ENCODE assay signal across 26 mouse cellular contexts in the genomic region with DNA sequence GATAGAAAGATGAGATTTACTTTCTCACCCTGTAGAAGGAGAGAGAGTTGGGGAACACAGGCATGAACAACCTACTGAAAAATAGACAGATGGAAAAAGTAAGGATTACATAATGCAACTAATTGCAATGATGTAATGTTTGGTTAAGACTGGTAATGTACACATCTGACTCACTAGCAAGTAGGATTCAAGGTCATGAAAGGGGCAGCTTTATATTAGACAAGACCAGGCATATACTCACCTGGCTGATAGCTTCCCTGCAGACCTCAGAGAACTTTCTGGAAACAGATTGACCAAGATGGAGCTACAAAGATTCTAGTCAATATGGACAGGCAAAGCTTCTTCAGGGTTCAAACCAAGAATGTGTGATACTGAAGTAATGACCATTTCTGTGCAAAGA.
"Had no signal": no experiment of that assay in that cellular context is flagged by ENCODE, and none has a peak within 500 bp of the region (broad histone marks: within the 10 kb centered on the region; RNA-seq: fewer than 3 reads in every experiment).

No protein-coding gene starts in this region.

- H3K27ac ChIP-seq: gastrocnemius, adult 2 months; heart, embryonic 10.5 days; hindbrain, embryonic 10.5 days; hindbrain, embryonic 12.5 days; hindbrain, embryonic 14.5 days; kidney, embryonic 15.5 days; kidney, postnatal 0 days; left cerebral cortex, adult 2 months; limb, embryonic 10.5 days; limb, embryonic 12.5 days had no signal

- H3K36me3 ChIP-seq: heart, embryonic 10.5 days; heart, embryonic 12.5 days; hindbrain, embryonic 10.5 days; hindbrain, embryonic 12.5 days; kidney, embryonic 15.5 days; limb, embryonic 10.5 days; limb, embryonic 12.5 days had no signal

- H3K4me3 ChIP-seq: gastrocnemius, adult 2 months; heart, embryonic 10.5 days; heart, embryonic 12.5 days; hindbrain, embryonic 10.5 days; hindbrain, embryonic 12.5 days; kidney, embryonic 15.5 days; left cerebral cortex, adult 2 months; limb, embryonic 10.5 days; limb, embryonic 12.5 days had no signal

- H3K4me2 ChIP-seq: heart, embryonic 12.5 days; hindbrain, embryonic 12.5 days; hindbrain, embryonic 14.5 days; kidney, embryonic 15.5 days; limb, embryonic 12.5 days; liver, embryonic 11.5 days had no signal

- H3K9me3 ChIP-seq: heart, embryonic 10.5 days; heart, embryonic 12.5 days; hindbrain, embryonic 10.5 days; hindbrain, embryonic 12.5 days; kidney, embryonic 15.5 days; limb, embryonic 10.5 days; limb, embryonic 12.5 days had no signal

- DNase-seq: gastrocnemius, adult 2 months; gastrocnemius, postnatal 10 days; gastrocnemius, postnatal 25 days; heart, adult 18-20 months; heart, postnatal 10 days; heart, postnatal 4 days; kidney, adult 11 months; kidney, adult 2 months; kidney, adult 9 months; kidney, postnatal 14 days; kidney, postnatal 36 days; layer of hippocampus, adult 9-11 months; liver had no signal

- H3K27me3 ChIP-seq: heart, embryonic 12.5 days; hindbrain, embryonic 12.5 days; kidney, embryonic 15.5 days; limb, embryonic 12.5 days had no signal

- ATAC-seq: hindbrain, embryonic 16.5 days; inflammation-experienced regulatory T-cells, adult 6 months had no signal

- H3K4me1 ChIP-seq: heart, embryonic 10.5 days; hindbrain, embryonic 10.5 days; hindbrain, embryonic 12.5 days; kidney, embryonic 15.5 days; limb, embryonic 10.5 days; limb, embryonic 12.5 days had no signal

- H3K9ac ChIP-seq: heart, embryonic 12.5 days; hindbrain, embryonic 12.5 days; hindbrain, embryonic 14.5 days; kidney, embryonic 15.5 days; limb, embryonic 12.5 days had no signal
